Mouse (Mus musculus): ENCODE results near the gene Btbd35f29. TPM values are rescaled to one million over a fixed set of nuclear protein-coding genes. Genes with fewer than 3 reads are reported as not detected.
"Not testable (repeated sequence)": the region's sequence is repeated elsewhere in the genome, so short reads cannot be mapped to it uniquely, and the experiment has no call there.

Gene Btbd35f29
- total RNA-seq (2015; ENCODE audit: low replicate concordance): not detected in 2 replicates
- total RNA-seq (2017; ENCODE audit: low replicate concordance): not detected in 2 replicates

DNA sequence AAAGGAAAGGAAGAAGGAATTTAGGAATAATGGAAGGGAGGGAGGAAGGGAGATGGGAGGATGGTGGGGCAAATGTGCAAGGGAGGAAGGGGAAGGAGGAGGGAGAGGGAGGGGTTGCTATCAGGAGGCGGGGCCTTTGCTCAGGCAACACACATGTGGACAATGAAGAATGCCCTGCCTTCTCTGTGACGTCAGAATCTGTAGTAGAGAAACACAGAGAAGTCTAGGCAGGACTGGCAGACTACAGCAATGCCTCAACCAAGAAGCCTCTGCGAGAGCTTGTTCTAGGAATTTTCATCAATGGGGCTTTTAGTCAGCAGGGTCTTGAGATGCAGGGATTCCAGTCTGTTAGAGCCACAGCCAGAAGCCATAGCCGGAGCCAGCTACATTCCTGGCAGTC lies at the start of gene Btbd35f29:
TSS of gene Btbd35f29 (plus strand) at position 301 of the 400 bp plus-strand sequence.
- not testable (repeated sequence) for ATAC-seq (replicated peaks; ENCODE audit: low FRiP score, poor library complexity, severe bottlenecking)

DNA sequence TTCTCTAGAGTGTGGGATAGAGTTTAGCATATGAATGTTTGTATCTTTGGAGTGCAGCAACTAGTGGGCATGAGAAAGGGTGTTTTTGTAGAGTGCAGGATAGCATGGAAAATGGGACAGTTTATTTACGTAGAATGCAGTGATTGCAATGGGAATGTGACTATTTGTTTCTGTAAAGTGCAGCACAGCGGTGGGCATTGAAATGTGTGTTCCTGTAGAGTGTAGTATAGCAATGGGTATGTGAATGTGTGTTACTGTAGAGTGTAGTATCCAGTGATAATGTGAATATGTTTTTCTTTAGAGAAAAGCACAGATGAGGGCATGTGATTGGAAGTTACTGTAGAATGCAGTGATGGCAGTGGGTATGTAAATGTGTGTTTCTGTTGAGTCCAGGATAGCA lies 23.9 kb downstream of the Btbd35f29 start:
- not testable (repeated sequence) for ATAC-seq (replicated peaks; ENCODE audit: low FRiP score, poor library complexity, severe bottlenecking)

DNA sequence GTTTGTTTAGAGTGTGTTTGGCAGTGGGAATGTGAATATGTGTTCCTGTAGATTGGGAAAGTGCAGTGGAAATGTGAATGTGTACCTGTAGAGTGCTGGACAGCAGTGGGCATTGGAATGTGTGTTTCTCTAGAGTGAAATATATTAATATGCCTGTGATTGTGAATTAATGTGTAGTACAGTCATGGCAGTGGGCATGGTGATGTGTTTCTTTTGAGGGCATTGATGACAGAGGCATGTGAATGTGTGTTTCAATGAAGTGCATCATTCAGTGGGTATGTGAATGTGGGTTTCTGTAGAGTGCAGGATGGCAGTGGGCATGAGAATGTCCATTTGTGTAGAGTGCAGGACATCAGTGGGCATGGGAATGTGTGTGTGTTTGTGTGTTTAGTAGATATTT lies 27.7 kb downstream of the Btbd35f29 start:
- ATAC-seq (replicated peaks; ENCODE audit: low FRiP score, poor library complexity, severe bottlenecking): not testable (repeated sequence)

DNA sequence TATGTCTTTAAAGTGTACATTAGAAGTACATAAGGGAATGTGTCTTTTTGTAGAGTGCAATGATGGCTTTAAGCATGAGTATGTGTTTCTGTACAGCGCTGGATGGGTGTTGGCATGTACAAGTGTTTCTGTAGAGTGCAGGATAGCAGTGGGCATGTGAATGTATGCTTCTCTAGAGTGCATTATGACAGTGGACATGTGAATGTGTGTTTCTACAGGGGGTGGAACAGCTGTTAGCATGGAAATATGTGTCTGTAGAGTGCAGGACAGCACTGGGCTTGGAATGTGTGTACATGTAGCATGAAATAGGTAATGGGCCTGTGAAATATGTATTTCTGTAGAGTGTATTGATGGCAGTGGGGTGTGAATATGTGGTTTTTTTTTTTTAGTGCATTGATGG lies 28.4 kb downstream of the Btbd35f29 start:
- not testable (repeated sequence) for ATAC-seq (replicated peaks; ENCODE audit: low FRiP score, poor library complexity, severe bottlenecking)

DNA sequence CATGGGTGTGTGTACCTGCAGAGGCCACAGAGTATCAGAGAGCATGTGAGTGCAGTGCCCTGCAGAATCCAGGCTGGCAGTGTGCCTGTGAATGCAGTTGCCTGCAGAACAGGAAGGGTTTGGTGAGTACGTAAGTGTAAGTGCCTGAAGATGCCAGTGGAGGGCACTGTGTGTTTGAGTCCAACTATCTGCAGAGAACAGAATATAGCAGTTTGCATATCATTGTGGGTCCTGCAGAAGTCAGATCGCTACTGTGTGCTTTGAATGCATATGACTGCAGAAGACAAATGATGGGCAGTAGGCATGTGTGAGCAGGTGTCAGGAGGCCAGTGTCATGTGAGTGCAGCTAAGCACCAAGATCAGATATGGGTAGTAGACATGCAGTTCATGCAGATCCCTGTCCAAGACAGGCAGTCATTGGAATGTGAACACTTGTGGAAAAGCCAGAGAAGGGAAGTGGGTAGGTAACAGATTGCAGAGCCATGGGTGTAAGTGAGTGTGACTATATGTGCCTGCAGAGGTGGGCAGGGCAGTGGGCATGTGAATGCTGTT lies 41.1 kb downstream of the Btbd35f29 start:
- not testable (repeated sequence) for ATAC-seq (replicated peaks; ENCODE audit: low FRiP score, poor library complexity, severe bottlenecking)

DNA sequence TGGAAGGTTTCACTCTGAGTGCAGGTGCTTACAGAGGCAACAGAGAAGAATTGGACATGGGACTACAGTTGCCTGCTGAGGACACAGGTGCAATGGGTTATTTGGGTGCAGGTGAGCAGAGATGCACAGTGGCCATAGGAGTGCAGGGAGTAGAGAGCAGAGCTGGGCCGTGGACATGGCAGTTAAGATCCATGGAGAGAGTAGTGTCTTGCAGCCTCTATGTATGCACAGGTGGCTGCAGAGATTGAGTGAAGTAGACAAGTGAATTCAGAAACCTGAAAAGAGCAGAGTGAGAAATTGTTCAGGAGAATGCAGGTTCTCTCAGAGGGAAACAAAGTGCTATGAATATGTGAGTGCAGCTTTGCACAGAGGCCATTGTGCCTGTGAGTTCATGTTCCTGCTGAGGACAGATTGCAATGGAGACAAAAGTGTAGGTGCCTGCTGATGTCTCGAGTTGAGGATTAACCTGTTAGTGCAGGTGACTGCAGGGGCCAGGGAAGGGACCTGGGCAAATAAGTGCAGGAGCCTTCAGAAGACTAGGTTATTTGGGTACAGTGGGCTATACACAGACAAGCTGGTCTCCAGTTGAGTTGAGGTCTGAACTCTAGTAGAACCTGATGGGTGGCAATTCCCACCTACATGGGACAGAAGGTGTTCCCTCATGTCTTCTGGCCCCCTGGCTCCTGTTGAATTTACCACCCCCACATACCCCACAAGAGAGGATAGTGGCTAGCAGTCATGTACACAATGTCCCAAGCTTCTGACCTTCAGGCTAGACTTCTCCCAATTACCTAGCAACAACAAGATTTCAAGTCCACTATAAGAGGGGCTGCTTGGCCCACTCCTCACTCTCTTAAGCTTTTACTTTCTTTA lies 42.2 kb downstream of the Btbd35f29 start:
- ATAC-seq (replicated peaks; ENCODE audit: low FRiP score, poor library complexity, severe bottlenecking): not testable (repeated sequence)

DNA sequence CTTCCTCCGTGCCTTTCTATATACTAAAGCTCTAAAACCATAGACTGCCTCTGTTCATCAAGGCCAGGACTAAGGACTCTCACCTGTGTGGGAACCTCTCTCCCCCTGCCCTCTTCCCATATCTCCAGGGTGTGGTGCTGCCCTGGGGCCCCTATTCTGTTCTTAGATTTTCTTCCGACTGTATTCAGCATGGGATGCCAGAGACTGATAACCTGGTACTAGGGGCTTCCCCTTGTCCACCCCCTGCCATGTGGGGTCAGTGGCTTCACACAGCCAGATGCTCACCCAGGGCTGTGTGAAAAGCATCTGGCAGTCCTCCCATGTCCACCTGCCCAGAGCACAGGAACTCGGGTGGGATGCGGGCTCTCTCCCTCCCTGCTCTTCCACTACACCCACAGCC lies 43.1 kb downstream of the Btbd35f29 start:
- not testable (repeated sequence) for ATAC-seq (replicated peaks; ENCODE audit: low FRiP score, poor library complexity, severe bottlenecking)

DNA sequence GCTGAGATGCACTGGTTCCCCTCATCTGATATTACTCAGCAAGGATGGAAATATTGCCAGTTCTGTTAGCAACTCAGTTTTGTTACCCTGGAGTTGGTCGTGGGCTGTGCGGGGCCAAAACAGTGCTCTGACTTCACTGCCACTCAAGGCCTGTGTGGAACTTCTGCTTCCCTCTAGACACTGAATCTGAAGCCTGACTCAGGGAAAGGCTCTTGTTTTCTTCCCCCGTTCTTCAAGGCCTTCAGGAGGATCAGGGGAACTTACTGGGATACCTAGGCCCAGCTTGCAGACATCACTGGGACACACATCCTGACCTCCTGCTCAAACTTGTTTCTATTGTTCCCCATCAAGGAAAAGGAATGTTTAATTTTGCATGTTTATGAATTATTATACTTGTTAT lies 45.2 kb downstream of the Btbd35f29 start:
- not testable (repeated sequence) for ATAC-seq (replicated peaks; ENCODE audit: low FRiP score, poor library complexity, severe bottlenecking)

DNA sequence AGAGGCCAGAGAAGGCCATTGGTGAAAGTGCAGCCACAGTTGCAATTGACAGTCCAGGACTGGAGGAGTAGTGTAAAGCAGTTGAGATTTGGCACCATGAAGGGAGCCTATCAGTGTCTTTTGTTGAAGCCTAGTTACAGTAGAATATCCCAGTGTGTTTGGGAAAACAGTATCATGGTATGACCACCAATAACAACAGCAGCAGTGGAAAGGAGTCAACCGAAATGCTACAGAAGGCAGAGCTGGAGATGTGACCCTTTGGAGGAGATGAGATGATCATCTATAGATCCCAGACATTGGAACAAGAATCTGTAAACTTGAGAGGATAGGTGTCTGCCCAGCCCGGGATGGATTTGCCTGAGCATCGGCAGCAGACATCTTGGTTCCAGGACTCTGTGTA lies 47.7 kb downstream of the Btbd35f29 start:
- ATAC-seq (replicated peaks; ENCODE audit: low FRiP score, poor library complexity, severe bottlenecking): not testable (repeated sequence)

Other genes with a start within 250 kb of the Btbd35f29 start
- not detected in 2 replicates for gene Spin2f, start 136.2 kb downstream of the Btbd35f29 start, total RNA-seq (2015; ENCODE audit: low replicate concordance)
- not detected in 2 replicates for gene Spin2f, start 136.2 kb downstream of the Btbd35f29 start, total RNA-seq (2017; ENCODE audit: low replicate concordance)
- not detected in 2 replicates for gene Btbd35f26, start 218.8 kb downstream of the Btbd35f29 start, total RNA-seq (2015; ENCODE audit: low replicate concordance)
- not detected in 2 replicates for gene Btbd35f26, start 218.8 kb downstream of the Btbd35f29 start, total RNA-seq (2017; ENCODE audit: low replicate concordance)